Mouse (Mus musculus): ENCODE results near the gene Gm29554.
"Not testable (repeated sequence)": the region's sequence is repeated elsewhere in the genome, so short reads cannot be mapped to it uniquely, and the experiment has no call there.

The Gm29554 gene

DNA sequence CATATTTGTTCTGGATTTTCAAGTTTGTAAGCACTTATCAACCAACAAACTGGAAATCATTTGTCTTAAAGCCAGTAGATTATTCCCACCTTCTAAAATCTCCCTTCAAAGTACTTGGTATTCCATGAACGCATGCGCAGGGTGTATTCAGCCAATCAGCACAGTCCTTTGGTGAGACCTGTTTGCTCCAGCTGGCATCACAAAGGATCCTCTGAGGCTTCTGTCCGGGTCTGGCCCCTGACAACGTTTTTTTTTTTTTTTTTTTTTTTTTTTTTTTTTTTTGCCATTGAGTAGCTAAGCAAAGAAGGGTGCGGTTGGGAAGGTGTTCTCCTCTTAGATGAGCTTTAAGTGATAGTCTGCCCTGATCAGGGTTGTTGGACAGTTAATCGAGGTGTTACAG lies at the start of gene Gm29554:
TSS of gene Gm29554 (plus strand) at position 301 of the 400 bp plus-strand sequence.
- not testable (repeated sequence) for DNase-seq

All from cerebellum, postnatal 14 days (tissue).